Mouse (Mus musculus) kidney, embryonic 16.5 days (tissue): ENCODE measurements at regions not wholly inside any gene's neighbourhood (a gene's known extent, or its start where the extent isn't known, plus 50 kb on each side); places are given as distances from the start of the nearest gene placed in this dataset.
"Not testable (repeated sequence)": the region's sequence is repeated elsewhere in the genome, so short reads cannot be mapped to it uniquely, and the experiment has no call there.

ENCODE experiments used
- ATAC-seq: fragments of 200-750 bp; cut with Nextera tagmentation; 2 replicates; pipeline ENCODE4 v1.8.0; 2017; ENCODE audit warnings: moderate TSS enrichment; ENCODE audit not compliant: low FRiP score, low TSS enrichment
- H3K27ac ChIP-seq: fragments of 300-500 bp; sonication (generic); 2 replicates; pipeline ENCODE4 v1.5.1; 2014; ENCODE audit warnings: low read length
- H3K27me3 ChIP-seq: fragments of 300-500 bp; sonication (generic); 2 replicates; pipeline ENCODE4 v1.6.1; 2014; ENCODE audit warnings: low read length, control low read depth, mixed read lengths; ENCODE audit not compliant: insufficient read depth
- H3K36me3 ChIP-seq: fragments of 300-500 bp; sonication (generic); 2 replicates; pipeline ENCODE4 v1.6.1; 2014; ENCODE audit warnings: low read length, control low read depth, mixed read lengths; ENCODE audit not compliant: insufficient read depth
- H3K4me1 ChIP-seq: fragments of 300-500 bp; sonication (generic); 2 replicates; pipeline ENCODE4 v1.6.1; 2014; ENCODE audit warnings: low read length, control low read depth, mixed read lengths; ENCODE audit not compliant: insufficient read depth
- H3K4me2 ChIP-seq: fragments of 300-500 bp; sonication (generic); replicated peaks from 2 replicates; pipeline ENCODE4 v1.6.1; 2014; ENCODE audit warnings: low read depth, low read length
- H3K4me3 ChIP-seq: fragments of 300-500 bp; sonication (generic); 2 replicates; pipeline ENCODE4 v1.5.1; 2014; ENCODE audit warnings: mild to moderate bottlenecking, low read length
- H3K9ac ChIP-seq: fragments of 300-500 bp; sonication (generic); replicated peaks from 2 replicates; pipeline ENCODE4 v1.6.1; 2014; ENCODE audit warnings: low read length
- H3K9me3 ChIP-seq: fragments of 300-500 bp; sonication (generic); 2 replicates; pipeline ENCODE4 v1.6.1; 2016; ENCODE audit warnings: low read length, control low read depth
- WGBS: fragments of 180-500 bp; shearing (Covaris S2); extraction: QIAGEN DNeasy Blood & Tissue Kit; methylation state at CpG from one replicate; pipeline ENCODE4 v1.1.7; 2014; 5-methylcytosine and 5-hydroxymethylcytosine counted together

DNA sequence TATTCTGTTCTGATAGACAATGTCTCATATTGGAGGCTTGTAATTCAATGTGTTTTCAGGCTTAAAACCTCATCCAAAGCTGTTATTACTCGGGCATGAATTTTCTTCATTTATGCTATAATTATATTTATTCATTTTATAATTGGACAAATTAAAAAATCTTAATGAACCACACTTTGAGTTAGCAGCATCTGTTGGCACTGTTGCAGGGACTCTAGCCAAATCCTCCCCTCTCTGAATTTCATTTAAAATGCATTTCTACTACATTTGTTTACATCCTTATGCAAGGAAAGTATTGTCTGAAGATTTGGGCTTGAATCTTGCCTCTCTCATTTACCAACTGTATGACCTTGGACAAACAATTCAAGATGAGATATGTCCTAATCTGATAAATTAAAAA is 874.2 kb upstream of the Kirrel3 start:
- no peak overlapping the region for H3K4me2 ChIP-seq
- no peak overlapping the region for H3K4me3 ChIP-seq
- 86% methylated on average over 1 of the region's 1 CpGs for WGBS
- no peak overlapping the region for H3K9ac ChIP-seq
- H3K4me1 ChIP-seq = no peaks in the 10 kb centered on the region
- H3K36me3 ChIP-seq = no peaks in the 10 kb centered on the region
- no peaks in the 10 kb centered on the region for H3K27me3 ChIP-seq
- no peak overlapping the region for H3K27ac ChIP-seq
- ATAC-seq = no peak
- H3K9me3 ChIP-seq = no peaks in the 10 kb centered on the region

DNA sequence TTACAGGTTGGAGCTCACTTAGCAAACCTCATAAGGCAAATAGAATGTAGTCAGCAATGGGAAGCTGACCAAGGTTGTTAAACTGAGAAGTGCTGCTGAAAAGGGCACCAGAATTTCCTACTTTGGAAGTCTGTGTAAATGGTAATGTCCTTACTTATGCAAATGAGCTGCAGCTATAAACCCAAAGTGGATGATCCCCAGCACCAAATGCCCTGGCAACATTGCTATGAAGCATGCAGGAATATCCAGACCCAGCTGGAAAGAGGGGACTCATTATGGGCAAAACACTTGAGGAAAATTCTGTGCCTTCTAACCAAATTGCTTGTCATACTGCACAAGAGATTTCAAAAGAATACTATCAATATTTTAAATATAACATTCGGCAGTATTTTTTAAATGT is 861.3 kb upstream of the Kirrel3 start:
- H3K9ac ChIP-seq = no peak overlapping the region
- H3K4me2 ChIP-seq = no peak overlapping the region
- H3K27me3 ChIP-seq = no peaks in the 10 kb centered on the region
- no peaks in the 10 kb centered on the region for H3K36me3 ChIP-seq
- H3K4me3 ChIP-seq = no peak overlapping the region
- WGBS = 93% methylated on average over 1 of the region's 1 CpGs
- no peaks in the 10 kb centered on the region for H3K4me1 ChIP-seq
- no peak overlapping the region for H3K27ac ChIP-seq
- no peaks in the 10 kb centered on the region for H3K9me3 ChIP-seq
- no peak for ATAC-seq

DNA sequence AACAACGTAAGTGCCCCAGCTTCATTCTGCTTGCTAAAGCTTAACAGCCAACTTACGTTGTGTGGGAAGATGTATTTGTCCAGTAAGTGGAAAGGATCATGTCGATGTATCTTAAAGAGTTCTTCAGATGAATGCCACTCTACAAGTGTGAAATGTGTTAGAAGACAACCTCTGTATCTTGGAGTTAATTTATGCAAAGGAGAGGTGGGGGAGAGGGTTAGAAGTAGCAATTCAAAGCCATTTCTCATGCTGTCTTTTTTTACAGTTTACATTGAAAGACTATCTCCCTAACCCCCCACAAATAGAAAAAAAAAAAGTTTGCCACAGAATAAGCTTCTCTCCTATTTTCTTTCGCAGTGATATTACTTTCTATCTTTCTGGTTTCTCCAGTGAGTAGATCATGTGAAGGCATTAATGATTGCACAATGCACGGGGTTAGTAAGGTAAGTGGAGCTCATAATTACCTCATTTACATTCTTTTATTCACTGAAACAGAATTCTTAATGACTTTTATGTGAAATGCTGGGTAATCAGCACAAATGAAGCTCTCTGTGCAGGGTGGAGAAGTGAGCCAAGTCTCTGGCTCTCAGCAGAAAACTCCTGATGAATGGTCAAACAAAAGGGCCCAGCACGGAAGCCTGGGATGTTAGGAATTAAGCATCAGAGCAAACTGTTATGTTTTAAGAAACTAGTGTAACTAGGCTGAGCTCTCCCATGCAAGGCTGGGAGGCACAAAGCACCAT is 855.8 kb upstream of the Kirrel3 start:
- WGBS = 48% methylated on average over 6 of the region's 6 CpGs
- H3K4me3 ChIP-seq = no peak overlapping the region
- no peaks in the 10 kb centered on the region for H3K27me3 ChIP-seq
- H3K4me2 ChIP-seq = no peak overlapping the region
- ATAC-seq = no peak
- no peaks in the 10 kb centered on the region for H3K36me3 ChIP-seq
- no peak overlapping the region for H3K27ac ChIP-seq
- H3K4me1 ChIP-seq = no peaks in the 10 kb centered on the region
- no peaks in the 10 kb centered on the region for H3K9me3 ChIP-seq
- no peak overlapping the region for H3K9ac ChIP-seq

DNA sequence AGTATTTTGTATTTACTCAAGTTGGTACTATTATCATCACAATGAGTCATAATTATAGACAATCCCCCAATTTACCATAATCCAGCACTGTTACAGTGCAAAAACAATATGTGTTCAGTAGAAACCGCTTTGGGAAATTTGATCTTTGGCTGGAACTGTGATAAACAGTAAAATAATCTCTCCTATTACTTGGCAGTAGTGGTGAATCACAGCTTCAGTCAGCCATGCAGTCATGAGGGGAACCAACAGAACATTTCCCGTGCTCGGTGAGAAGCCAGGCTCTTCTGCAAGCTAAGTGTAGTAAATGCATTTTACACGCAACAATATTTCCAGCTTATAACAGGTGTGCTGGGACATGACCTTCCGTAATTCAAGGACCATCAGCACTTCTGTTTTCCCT is 822.7 kb upstream of the Kirrel3 start:
- no peaks in the 10 kb centered on the region for H3K27me3 ChIP-seq
- H3K36me3 ChIP-seq = no peaks in the 10 kb centered on the region
- H3K27ac ChIP-seq = no peak overlapping the region
- H3K4me3 ChIP-seq = no peak overlapping the region
- H3K4me2 ChIP-seq = no peak overlapping the region
- no peak overlapping the region for H3K9ac ChIP-seq
- 0 out of 2 replicates have a peak, but pooled peaks cover 3% of the 10 kb centered on the region for H3K4me1 ChIP-seq
- no peaks in the 10 kb centered on the region for H3K9me3 ChIP-seq
- ATAC-seq = no peak
- 53% methylated on average over 5 of the region's 5 CpGs for WGBS

DNA sequence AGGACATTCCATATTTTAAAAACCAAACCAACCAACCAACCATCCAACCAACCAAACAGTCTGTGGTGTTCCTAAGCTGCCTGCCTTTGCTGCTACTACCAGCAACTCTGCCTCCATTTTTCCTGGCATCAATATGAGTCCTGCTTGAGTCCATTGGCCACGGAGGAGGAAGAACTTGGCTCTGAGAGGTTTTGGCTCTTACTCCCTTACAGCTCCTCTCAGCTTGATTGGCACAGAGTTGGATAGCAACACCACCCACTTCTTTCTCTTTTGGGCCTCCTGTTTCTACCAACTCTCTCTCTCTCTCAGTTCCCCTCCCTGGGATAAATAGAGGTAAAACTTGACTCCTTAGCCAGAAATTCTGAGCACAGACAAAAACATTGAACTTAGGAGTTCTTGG is 804.6 kb upstream of the Kirrel3 start:
- Histone ChIP-seq H3K9me3 (no peaks in the 10 kb centered on the region), H3K27ac (no peak overlapping the region), H3K4me3 (no peak overlapping the region), H3K27me3 (no peaks in the 10 kb centered on the region), H3K36me3 (no peaks in the 10 kb centered on the region), H3K4me1 (no peaks in the 10 kb centered on the region), H3K4me2 (no peak overlapping the region), H3K9ac (no peak overlapping the region)
- WGBS = 63% methylated on average over 1 of the region's 1 CpGs
- no peak for ATAC-seq

DNA sequence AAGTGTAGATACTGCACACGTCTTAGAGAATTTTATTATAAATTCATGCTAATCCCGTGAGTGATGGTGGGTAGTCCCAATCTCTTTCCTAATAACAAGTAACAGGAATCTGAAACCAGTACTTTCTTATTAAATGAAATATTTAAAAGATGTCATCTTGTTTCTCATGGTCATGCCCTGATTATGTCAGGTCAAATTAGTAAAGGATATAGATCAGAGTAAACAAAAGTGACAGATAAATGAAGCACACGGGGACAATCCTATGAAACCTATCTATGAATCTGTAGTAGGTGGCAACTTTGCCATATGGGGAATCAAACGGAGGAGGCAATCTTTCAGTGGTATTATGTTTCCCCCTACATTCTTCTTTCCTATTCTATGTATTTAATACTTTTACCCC is 794.0 kb upstream of the Kirrel3 start:
- Histone ChIP-seq H3K4me1 (no peaks in the 10 kb centered on the region), H3K4me3 (no peak overlapping the region), H3K9ac (no peak overlapping the region), H3K4me2 (no peak overlapping the region), H3K27ac (no peak overlapping the region), H3K9me3 (no peaks in the 10 kb centered on the region), H3K36me3 (no peaks in the 10 kb centered on the region), H3K27me3 (no peaks in the 10 kb centered on the region)
- ATAC-seq = no peak
- WGBS = 76% methylated on average over 4 of the region's 4 CpGs

DNA sequence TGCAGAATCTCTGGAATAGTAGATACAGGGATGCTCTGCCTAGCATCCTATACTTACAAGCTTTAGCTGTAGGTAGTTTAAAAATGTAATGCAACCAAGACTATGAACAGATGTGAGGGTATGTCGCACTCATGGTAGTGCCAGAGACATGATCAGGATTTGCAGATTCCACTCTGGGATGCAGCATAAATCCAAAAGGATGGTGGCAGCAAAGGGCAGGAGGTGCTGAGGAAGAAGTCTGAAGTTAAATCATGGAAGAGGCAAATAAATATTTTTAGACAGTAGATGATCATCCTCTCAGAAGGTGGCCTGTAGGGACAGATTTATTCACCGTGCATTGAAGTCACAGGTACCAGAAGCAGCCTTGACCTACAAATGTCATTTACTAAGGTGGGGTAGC is 768.1 kb upstream of the Kirrel3 start:
- WGBS = 81% methylated on average over 2 of the region's 2 CpGs

DNA sequence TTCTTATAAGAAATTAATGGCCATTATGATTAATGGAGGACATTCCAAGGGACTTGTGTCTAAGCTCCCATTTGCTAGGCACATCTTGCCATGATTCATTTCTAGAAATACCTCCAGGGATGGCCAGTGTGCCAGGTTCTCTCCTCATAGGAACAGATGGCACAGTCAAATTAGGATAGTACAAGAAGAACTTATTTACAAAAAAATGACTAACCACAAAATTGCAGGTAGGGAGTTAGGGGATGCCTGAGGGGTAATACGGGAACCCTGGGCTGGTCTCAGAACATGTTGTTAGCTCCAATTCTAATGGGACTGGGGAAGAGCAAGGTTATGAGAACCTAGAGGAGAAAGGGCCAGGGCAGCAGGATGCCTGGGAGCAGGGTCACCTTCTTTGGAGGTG is 760.9 kb upstream of the Kirrel3 start:
- WGBS = 94% methylated on average over 1 of the region's 1 CpGs
- Histone ChIP-seq H3K27ac (no peak overlapping the region), H3K4me1 (no peaks in the 10 kb centered on the region), H3K4me3 (no peak overlapping the region), H3K27me3 (no peaks in the 10 kb centered on the region), H3K4me2 (no peak overlapping the region), H3K9me3 (no peaks in the 10 kb centered on the region), H3K36me3 (no peaks in the 10 kb centered on the region), H3K9ac (no peak overlapping the region)
- no peak for ATAC-seq

More for the DNA sequence above, 768.1 kb upstream of the Kirrel3 start:
- Histone ChIP-seq H3K9ac (no peak overlapping the region), H3K9me3 (no peaks in the 10 kb centered on the region), H3K4me2 (no peak overlapping the region), H3K4me3 (no peak overlapping the region), H3K36me3 (no peaks in the 10 kb centered on the region), H3K27ac (no peak overlapping the region), H3K4me1 (no peaks in the 10 kb centered on the region), H3K27me3 (no peaks in the 10 kb centered on the region)
- no peak for ATAC-seq

DNA sequence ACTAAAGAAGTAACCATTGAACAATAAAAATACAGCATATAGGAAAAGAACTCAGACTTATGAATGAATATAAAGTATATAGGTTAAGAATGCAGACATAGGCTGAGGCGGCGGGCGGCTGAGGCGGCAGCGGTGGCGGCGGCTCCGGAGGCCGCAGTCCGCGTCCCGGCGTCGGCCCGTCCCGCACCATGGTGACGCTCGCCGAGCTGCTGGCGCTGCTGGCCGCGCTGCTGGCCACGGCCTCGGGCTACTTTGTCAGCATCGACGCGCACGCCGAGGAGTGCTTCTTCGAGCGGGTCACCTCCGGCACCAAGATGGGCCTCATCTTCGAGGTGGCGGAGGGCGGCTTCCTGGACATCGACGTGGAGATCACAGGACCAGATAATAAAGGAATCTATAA is 757.6 kb upstream of the Kirrel3 start:
- not testable (repeated sequence) for H3K4me2 ChIP-seq, H3K4me1 ChIP-seq, ATAC-seq, H3K27ac ChIP-seq, H3K4me3 ChIP-seq, H3K36me3 ChIP-seq, H3K27me3 ChIP-seq, H3K9me3 ChIP-seq, H3K9ac ChIP-seq
- 93% methylated on average over 16 of the region's 37 CpGs for WGBS

DNA sequence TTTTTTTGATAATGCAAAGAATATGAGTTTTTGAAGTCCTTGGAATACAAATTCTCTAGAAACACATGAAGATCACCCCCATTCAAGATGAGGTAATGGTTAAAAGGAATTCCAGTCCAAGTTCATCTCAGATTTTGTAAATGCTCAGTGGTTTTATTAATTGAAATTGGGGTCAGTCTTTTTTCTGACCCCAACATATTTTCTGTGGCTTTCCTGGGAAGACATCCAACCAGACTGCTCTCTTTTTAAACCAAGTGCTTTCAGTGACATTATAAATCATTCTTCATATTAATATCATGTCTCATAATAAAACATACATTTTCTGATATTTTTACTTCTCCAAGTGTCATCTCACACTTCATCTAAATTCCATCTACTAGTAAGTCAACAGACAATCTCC is 725.0 kb upstream of the Kirrel3 start:
- no peaks in the 10 kb centered on the region for H3K4me1 ChIP-seq
- no peaks in the 10 kb centered on the region for H3K27me3 ChIP-seq
- ATAC-seq = no peak
- H3K36me3 ChIP-seq = no peaks in the 10 kb centered on the region
- no peak overlapping the region for H3K4me2 ChIP-seq
- no peak overlapping the region for H3K4me3 ChIP-seq
- H3K9ac ChIP-seq = no peak overlapping the region
- H3K27ac ChIP-seq = no peak overlapping the region
- H3K9me3 ChIP-seq = no peaks in the 10 kb centered on the region
